Mouse (Mus musculus) E14TG2a.4 (cell line): ENCODE data around the gene Gm14137.

Source experiments
- H3K27me3 ChIP-seq: 2 replicates; pipeline ENCODE4 v1.6.1; 2014; ENCODE audit warnings: low read length, control low read depth; ENCODE audit not compliant: insufficient read depth
- H3K36me3 ChIP-seq: 2 replicates; pipeline ENCODE4 v1.6.1; 2014; ENCODE audit warnings: low read length, control low read depth; ENCODE audit not compliant: insufficient read depth
- H3K4me1 ChIP-seq: replicated peaks from 2 replicates; pipeline ENCODE4 v1.6.1; 2014; ENCODE audit warnings: low read depth, low read length, control low read depth
- H3K4me3 ChIP-seq: replicated peaks from 2 replicates; pipeline ENCODE4 v1.5.1; 2014; ENCODE audit warnings: mild to moderate bottlenecking, low read length
- H3K9me3 ChIP-seq: 2 replicates; pipeline ENCODE4 v1.6.1; 2014; ENCODE audit warnings: low read length, control low read depth
- CTCF ChIP-seq: conservative IDR thresholded peaks from 2 replicates; pipeline ENCODE4 v1.5.1; 2014; ENCODE audit warnings: low read length
- NANOG ChIP-seq: IDR thresholded peaks from 2 replicates; pipeline ENCODE4 v1.6.1; 2014; ENCODE audit warnings: borderline replicate concordance, low read length, mixed read lengths
- POU5F1 ChIP-seq: IDR thresholded peaks from 2 replicates; pipeline ENCODE4 v1.6.1; 2014; ENCODE audit warnings: low read length, borderline replicate concordance

The Gm14137 gene

DNA sequence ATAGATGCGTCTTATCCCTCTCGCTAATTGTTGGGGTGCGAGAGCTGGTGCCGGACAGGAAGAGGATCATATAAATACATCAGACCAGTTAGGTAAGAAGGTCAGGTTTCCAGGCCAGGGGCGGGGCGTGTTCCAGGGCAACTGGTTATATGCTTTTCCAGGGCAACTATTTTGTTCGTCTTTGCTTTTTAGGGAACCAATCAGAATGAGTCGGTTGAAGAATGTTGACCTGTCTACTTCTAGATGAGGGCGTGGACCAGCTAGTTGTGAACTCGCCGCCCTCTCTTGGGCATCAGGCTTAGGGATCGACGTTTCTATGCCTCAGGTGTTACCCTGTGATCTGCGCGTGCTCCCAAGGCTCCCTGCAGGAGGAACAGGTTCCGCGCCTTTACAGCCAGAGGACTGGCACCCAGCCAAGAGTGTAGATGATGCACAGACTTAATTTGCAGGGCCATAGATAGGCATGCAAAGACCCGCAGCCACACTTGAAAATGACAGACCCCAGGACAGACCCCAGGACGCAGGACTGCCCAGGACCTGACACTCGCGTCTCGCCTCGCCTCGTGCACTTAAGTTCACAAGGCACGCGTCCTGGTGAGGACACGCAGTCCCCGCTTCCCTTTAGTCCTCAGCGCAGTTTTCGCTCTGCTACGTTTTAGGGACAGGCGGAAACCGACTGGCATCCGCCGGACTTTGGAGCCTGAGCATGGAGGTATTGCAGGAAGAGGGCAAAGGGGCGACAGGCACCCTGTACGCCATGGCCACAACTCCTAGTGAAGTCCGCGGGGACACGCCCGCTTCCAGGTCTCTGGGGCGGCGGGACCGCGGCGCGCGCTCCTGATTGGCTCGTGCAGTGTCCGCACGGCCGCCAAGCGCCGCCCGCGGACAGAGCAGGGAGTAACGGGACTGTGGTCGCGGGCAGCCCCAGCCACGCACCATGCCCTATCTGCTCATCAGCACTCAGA is 7.1 kb upstream of the Gm14137 start, which contains the start of gene Gchfr:
Gene Gchfr, plus strand, starts transcription at position 873 of the 965 bp plus-strand sequence.
- no peaks in the 10 kb centered on the region for H3K9me3 ChIP-seq
- peaks cover 57% of the 10 kb centered on the region for H3K27me3 ChIP-seq
- H3K36me3 ChIP-seq, result no peaks in the 10 kb centered on the region
- peaks cover 30% of the 10 kb centered on the region for H3K4me1 ChIP-seq
- H3K4me3 ChIP-seq, result peak within 1 kb of the TSS; percentile 82
- TF ChIP-seq NANOG (peak; percentile 64; the same call in 1 of the 2 replicates), CTCF (no peak), POU5F1 (no peak)

DNA sequence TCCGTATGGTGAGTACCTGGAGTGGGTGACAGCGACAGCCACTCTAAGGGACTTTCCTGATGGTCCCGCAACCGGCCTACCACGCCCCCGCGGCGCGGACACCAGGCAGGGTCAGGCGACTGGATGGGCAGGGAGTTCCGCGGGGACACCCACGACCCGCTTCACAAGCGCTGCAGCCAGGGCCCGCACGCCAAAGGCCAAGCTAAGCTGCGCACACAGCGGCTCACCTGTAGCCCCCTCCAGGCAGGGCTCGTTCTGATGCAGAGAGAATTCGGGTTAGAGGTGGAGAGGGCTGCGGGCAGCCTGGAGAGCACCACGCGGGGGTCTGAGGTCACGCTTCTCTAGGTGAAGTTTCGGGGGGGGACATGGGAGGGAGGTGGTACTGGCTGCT is 6.4 kb upstream of the Gm14137 start:
- H3K4me1 ChIP-seq, result peaks cover 35% of the 10 kb centered on the region
- H3K9me3 ChIP-seq, result no peaks in the 10 kb centered on the region
- no peak for TF ChIP-seq NANOG
- TF ChIP-seq POU5F1, result no peak
- no peak for TF ChIP-seq CTCF
- H3K4me3 ChIP-seq, result peak overlapping the region; percentile 82
- H3K36me3 ChIP-seq, result no peaks in the 10 kb centered on the region
- peaks cover 57% of the 10 kb centered on the region for H3K27me3 ChIP-seq

DNA sequence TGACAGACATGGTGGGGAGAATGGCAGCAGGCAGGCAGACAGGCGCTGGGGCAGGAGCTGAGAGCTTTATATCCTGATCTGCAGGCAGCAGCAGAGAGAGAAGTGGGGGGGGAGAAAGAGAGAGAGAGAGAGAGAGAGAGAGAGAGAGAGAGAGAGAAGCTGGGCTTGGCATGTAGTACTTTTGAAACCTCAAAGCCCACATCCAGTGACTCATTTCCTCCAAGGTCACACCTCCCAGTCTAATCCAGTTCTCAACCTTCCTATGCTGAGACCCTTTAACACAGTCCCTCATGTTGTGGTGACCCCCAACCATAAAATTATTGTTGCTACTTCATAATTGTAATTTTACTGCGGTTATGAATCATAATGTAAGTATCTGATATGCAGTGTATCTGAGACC is 4.0 kb upstream of the Gm14137 start:
- TF ChIP-seq CTCF, result no peak
- no peak for TF ChIP-seq NANOG
- TF ChIP-seq POU5F1, result no peak
- Histone ChIP-seq H3K9me3 (no peaks in the 10 kb centered on the region), H3K36me3 (no peaks in the 10 kb centered on the region), H3K4me3 (no peak overlapping the region), H3K4me1 (peaks cover 55% of the 10 kb centered on the region), H3K27me3 (peaks cover 43% of the 10 kb centered on the region)

DNA sequence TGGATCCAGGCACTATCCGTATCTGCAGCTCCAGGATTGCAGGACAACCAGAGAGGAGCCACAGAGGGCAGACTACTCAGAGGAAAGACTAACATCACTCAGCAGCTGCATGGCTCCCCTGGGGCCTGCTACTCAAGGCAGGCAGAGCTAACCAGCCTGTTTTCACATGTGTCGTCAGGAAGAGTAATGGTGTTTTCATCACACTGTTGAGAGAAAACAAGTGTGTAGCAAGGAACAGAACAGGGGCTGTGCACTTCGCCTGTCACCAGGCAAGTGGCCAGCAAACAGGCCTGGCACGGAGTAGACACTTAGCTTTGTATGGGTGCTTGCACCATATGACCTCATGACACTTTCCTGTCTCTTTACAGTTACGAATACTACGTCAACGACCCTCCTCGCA is 2.7 kb upstream of the Gm14137 start:
- Histone ChIP-seq H3K4me3 (no peak overlapping the region), H3K36me3 (0 out of 2 replicates have a peak, but pooled peaks cover 4% of the 10 kb centered on the region), H3K9me3 (no peaks in the 10 kb centered on the region), H3K4me1 (peaks cover 48% of the 10 kb centered on the region), H3K27me3 (peaks cover 33% of the 10 kb centered on the region)
- no peak for TF ChIP-seq CTCF
- no peak for TF ChIP-seq NANOG
- TF ChIP-seq POU5F1, result no peak

GRCm38 (mm10) chr2:119172446-119172845 is 1.9 kb upstream of the Gm14137 start:
- peaks cover 25% of the 10 kb centered on the region for H3K27me3 ChIP-seq
- H3K9me3 ChIP-seq, result no peaks in the 10 kb centered on the region
- no peak for TF ChIP-seq CTCF
- TF ChIP-seq POU5F1, result no peak
- peaks cover 46% of the 10 kb centered on the region for H3K4me1 ChIP-seq
- 0 out of 2 replicates have a peak, but pooled peaks cover 7% of the 10 kb centered on the region for H3K36me3 ChIP-seq
- no peak overlapping the region for H3K4me3 ChIP-seq

DNA sequence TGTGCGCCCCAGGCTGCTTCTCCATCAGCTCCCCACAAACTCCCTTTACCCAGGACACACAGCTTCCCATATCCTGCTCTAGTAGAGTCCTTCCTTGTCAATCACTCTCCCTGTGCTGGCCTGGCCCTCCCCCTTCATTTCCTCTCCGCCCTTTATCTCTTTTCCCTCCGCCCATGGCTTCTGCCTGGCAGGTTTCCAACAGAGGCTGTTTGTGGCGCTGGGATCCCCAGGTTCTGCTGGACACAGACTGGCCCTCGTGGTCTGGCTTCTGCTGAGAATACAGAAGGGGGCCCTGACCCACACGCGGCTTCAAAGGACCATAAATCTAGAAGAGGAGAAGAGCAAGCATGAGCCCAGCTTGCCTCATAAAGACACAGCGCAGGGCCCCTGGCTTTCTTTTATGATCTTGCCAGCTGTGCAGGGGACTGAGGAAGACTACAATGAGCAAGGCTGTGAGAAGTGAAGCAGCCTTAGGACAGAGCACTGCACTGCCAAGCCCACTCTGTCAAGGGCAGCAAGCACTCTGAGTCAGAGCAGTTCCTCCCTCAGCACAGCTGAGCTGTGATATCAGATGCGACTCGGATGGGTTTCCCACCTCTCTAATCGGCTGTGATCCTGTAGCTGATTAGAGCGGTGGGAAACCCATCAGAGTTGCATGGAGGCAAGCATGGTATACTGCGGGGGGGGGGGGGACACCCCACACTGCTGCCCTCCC is 1.3 kb upstream of the Gm14137 start:
- no peak overlapping the region for H3K4me3 ChIP-seq
- TF ChIP-seq POU5F1 (no peak), NANOG (no peak), CTCF (no peak)

GRCm38 (mm10) chr2:119174866-119175265 is 557 bp downstream of the Gm14137 start:
- H3K4me1 ChIP-seq, result peaks cover 43% of the 10 kb centered on the region
- no peaks in the 10 kb centered on the region for H3K9me3 ChIP-seq
- H3K27me3 ChIP-seq, result peaks cover 2% of the 10 kb centered on the region
- TF ChIP-seq NANOG, result no peak
- TF ChIP-seq POU5F1, result no peak
- TF ChIP-seq CTCF, result no peak
- no peak overlapping the region for H3K4me3 ChIP-seq
- H3K36me3 ChIP-seq, result peaks cover 24% of the 10 kb centered on the region

More for the DNA sequence above, 1.3 kb upstream of the Gm14137 start:
- peaks cover 19% of the 10 kb centered on the region for H3K27me3 ChIP-seq
- 0 out of 2 replicates have a peak, but pooled peaks cover 8% of the 10 kb centered on the region for H3K36me3 ChIP-seq
- H3K4me1 ChIP-seq, result peaks cover 45% of the 10 kb centered on the region
- no peaks in the 10 kb centered on the region for H3K9me3 ChIP-seq

GRCm38 (mm10) chr2:119175614-119176013 is 1.3 kb downstream of the Gm14137 start:
- TF ChIP-seq NANOG, result no peak
- no peak for TF ChIP-seq POU5F1
- TF ChIP-seq CTCF, result no peak
- H3K36me3 ChIP-seq, result peaks cover 31% of the 10 kb centered on the region
- H3K27me3 ChIP-seq, result no peaks in the 10 kb centered on the region
- no peak overlapping the region for H3K4me3 ChIP-seq
- H3K9me3 ChIP-seq, result no peaks in the 10 kb centered on the region
- H3K4me1 ChIP-seq, result peaks cover 43% of the 10 kb centered on the region
